Mouse (Mus musculus): Measurements from ENCODE around the gene Tas1r1. TPM values are rescaled to one million over a fixed set of nuclear protein-coding genes. Genes with fewer than 3 reads are reported as not detected.

Gene Tas1r1
- polyA plus RNA-seq, 1 experiment from 2014 or later, result 2.1 TPM

- H3K27ac ChIP-seq (ENCODE audit: low read depth, low read length), result peak within 1 kb of the TSS; percentile 63
- peak; percentile 77 for ATAC-seq (ENCODE audit: low read depth)
- peak within 1 kb of the TSS; percentile 86 for H3K9ac ChIP-seq (replicated peaks; ENCODE audit: low read depth, low read length)
- peaks cover 22% of the 10 kb centered on the region for H3K36me3 ChIP-seq (ENCODE audit: control insufficient read depth, insufficient read depth, low read length)
- no peaks in the 10 kb centered on the region for H3K27me3 ChIP-seq (ENCODE audit: control insufficient read depth, insufficient read depth, low read length)
- no peaks in the 10 kb centered on the region for H3K9me3 ChIP-seq (ENCODE audit: control insufficient read depth, low read length)
- peak within 1 kb of the TSS; percentile 71 for H3K4me3 ChIP-seq (ENCODE audit: low read depth, low read length)
- under 1% methylated on average over 54 of the region's 54 CpGs for WGBS
- peak within 1 kb of the TSS; percentile 73 for H3K4me2 ChIP-seq (ENCODE audit: low read depth, low read length)
- H3K4me1 ChIP-seq (ENCODE audit: control insufficient read depth, insufficient read depth, low read length), result peaks cover 7% of the 10 kb centered on the region; the same call in 1 of the 2 replicates
Observed at GRCm38 (mm10) chr4:151988342-151989109, 49.8 kb downstream of the Tas1r1 start, which contains the start of gene Thap3. Gene Thap3 (minus strand): TSS chr4:151988997.

- peaks cover 24% of the 10 kb centered on the region for H3K36me3 ChIP-seq (ENCODE audit: control insufficient read depth, insufficient read depth, low read length)
- no peaks in the 10 kb centered on the region for H3K9me3 ChIP-seq (ENCODE audit: control insufficient read depth, low read length)
- H3K9ac ChIP-seq (replicated peaks; ENCODE audit: low read depth, low read length), result peak overlapping the region; percentile 86
- H3K4me2 ChIP-seq (ENCODE audit: low read depth, low read length), result peak overlapping the region; percentile 73
- no peaks in the 10 kb centered on the region for H3K27me3 ChIP-seq (ENCODE audit: control insufficient read depth, insufficient read depth, low read length)
- peaks cover 7% of the 10 kb centered on the region; the same call in 1 of the 2 replicates for H3K4me1 ChIP-seq (ENCODE audit: control insufficient read depth, insufficient read depth, low read length)
- ATAC-seq (ENCODE audit: low read depth), result no peak
- H3K27ac ChIP-seq (ENCODE audit: low read depth, low read length), result peak overlapping the region; percentile 63; the same call in 1 of the 2 replicates
- WGBS, result 32% methylated on average over 10 of the region's 10 CpGs
- peak overlapping the region; percentile 71 for H3K4me3 ChIP-seq (ENCODE audit: low read depth, low read length)
Observed at GRCm38 (mm10) chr4:151988014-151988341, 50.4 kb downstream of the Tas1r1 start.

DNA sequence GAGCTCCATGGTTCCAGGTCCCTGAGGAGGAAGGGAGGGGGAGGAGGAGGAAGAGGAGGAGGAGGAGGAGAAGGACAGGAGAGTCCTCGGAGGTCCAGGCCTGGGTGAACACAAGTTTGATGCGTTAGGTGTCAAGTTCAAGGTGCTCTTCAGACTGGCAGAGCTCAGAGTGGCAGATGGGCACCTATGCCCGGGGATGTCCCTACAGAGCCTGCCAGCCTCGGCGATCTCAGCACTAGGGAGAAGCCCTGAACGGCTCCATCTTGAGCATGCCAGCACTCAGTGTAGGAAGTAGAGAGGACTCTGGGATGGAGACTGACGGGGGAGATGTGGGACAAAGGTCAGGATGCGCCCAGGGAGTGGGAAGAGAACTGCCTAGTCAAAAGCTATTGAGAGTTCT lies 51.7 kb downstream of the Tas1r1 start:
- Histone ChIP-seq H3K4me1 (ENCODE audit: control insufficient read depth, insufficient read depth, low read length) (peaks cover 7% of the 10 kb centered on the region; the same call in 1 of the 2 replicates), H3K9me3 (ENCODE audit: control insufficient read depth, low read length) (no peaks in the 10 kb centered on the region), H3K4me2 (ENCODE audit: low read depth, low read length) (no peak overlapping the region), H3K4me3 (ENCODE audit: low read depth, low read length) (no peak overlapping the region), H3K36me3 (ENCODE audit: control insufficient read depth, insufficient read depth, low read length) (peaks cover 21% of the 10 kb centered on the region), H3K27me3 (ENCODE audit: control insufficient read depth, insufficient read depth, low read length) (no peaks in the 10 kb centered on the region), H3K9ac (replicated peaks; ENCODE audit: low read depth, low read length) (no peak overlapping the region), H3K27ac (ENCODE audit: low read depth, low read length) (no peak overlapping the region)
- WGBS, result 67% methylated on average over 8 of the region's 8 CpGs
- ATAC-seq (ENCODE audit: low read depth), result no peak

GRCm38 (mm10) chr4:151985886-151986285 lies 52.5 kb downstream of the Tas1r1 start:
- H3K27me3 ChIP-seq (ENCODE audit: control insufficient read depth, insufficient read depth, low read length), result no peaks in the 10 kb centered on the region
- no peak for ATAC-seq (ENCODE audit: low read depth)
- H3K4me2 ChIP-seq (ENCODE audit: low read depth, low read length), result no peak overlapping the region
- peaks cover 15% of the 10 kb centered on the region for H3K36me3 ChIP-seq (ENCODE audit: control insufficient read depth, insufficient read depth, low read length)
- peaks cover 7% of the 10 kb centered on the region; the same call in 1 of the 2 replicates for H3K4me1 ChIP-seq (ENCODE audit: control insufficient read depth, insufficient read depth, low read length)
- 33% methylated on average over 10 of the region's 10 CpGs for WGBS
- no peak overlapping the region for H3K27ac ChIP-seq (ENCODE audit: low read depth, low read length)
- no peaks in the 10 kb centered on the region for H3K9me3 ChIP-seq (ENCODE audit: control insufficient read depth, low read length)
- no peak overlapping the region for H3K4me3 ChIP-seq (ENCODE audit: low read depth, low read length)
- no peak overlapping the region for H3K9ac ChIP-seq (replicated peaks; ENCODE audit: low read depth, low read length)

DNA sequence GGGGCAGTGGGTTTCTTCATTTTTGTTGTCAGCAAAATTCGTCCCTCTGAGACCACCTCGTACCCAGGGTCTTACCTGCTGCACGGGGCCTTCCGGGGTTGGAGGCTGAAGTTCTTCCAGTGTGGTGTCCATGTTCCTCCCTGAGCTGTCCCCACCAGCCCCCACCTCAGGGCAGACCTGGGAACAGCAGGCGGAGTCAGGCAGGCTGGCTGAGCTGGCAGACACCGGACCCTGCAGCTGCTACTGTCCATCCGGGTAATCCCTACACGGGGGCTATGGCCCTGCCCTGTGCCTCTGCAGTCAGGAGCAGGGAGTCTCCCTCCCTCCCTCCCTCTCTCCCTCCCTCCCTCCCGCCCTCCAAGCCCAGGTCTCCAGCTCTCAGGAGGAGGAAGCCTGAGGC lies 54.8 kb downstream of the Tas1r1 start:
- 42% methylated on average over 8 of the region's 9 CpGs for WGBS
- no peak overlapping the region for H3K9ac ChIP-seq (replicated peaks; ENCODE audit: low read depth, low read length)
- no peak overlapping the region for H3K27ac ChIP-seq (ENCODE audit: low read depth, low read length)
- H3K9me3 ChIP-seq (ENCODE audit: control insufficient read depth, low read length), result no peaks in the 10 kb centered on the region
- H3K4me1 ChIP-seq (ENCODE audit: control insufficient read depth, insufficient read depth, low read length), result peaks cover 7% of the 10 kb centered on the region; the same call in 1 of the 2 replicates
- ATAC-seq (ENCODE audit: low read depth), result no peak
- H3K4me2 ChIP-seq (ENCODE audit: low read depth, low read length), result no peak overlapping the region
- H3K27me3 ChIP-seq (ENCODE audit: control insufficient read depth, insufficient read depth, low read length), result no peaks in the 10 kb centered on the region
- peaks cover 22% of the 10 kb centered on the region for H3K36me3 ChIP-seq (ENCODE audit: control insufficient read depth, insufficient read depth, low read length)
- H3K4me3 ChIP-seq (ENCODE audit: low read depth, low read length), result no peak overlapping the region

DNA sequence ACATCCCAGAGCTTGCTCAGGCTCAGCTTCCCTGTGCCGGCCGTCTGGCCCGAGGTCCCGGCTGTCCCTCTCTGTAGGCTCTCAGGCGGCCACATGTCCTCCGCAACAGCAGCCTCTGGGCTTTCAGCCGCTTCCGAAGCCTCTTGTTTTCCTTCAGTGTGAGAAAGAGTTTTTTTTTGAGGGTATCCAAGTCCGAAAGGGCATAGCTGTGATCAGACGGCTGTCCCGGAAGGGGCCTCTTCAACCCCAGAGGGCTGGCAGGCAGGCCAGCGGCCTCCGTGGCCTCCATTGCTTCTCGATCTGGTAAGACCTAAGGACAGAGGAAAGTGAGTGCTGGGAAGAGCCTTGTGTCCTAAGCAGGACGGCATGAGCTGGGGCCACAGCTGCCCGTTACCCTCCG lies 55.3 kb downstream of the Tas1r1 start:
- 71% methylated on average over 17 of the region's 17 CpGs for WGBS
- Histone ChIP-seq H3K4me3 (ENCODE audit: low read depth, low read length) (no peak overlapping the region), H3K9ac (replicated peaks; ENCODE audit: low read depth, low read length) (no peak overlapping the region), H3K9me3 (ENCODE audit: control insufficient read depth, low read length) (no peaks in the 10 kb centered on the region), H3K4me1 (ENCODE audit: control insufficient read depth, insufficient read depth, low read length) (peaks cover 8% of the 10 kb centered on the region; the same call in 1 of the 2 replicates), H3K36me3 (ENCODE audit: control insufficient read depth, insufficient read depth, low read length) (peaks cover 22% of the 10 kb centered on the region), H3K27ac (ENCODE audit: low read depth, low read length) (no peak overlapping the region), H3K27me3 (ENCODE audit: control insufficient read depth, insufficient read depth, low read length) (no peaks in the 10 kb centered on the region), H3K4me2 (ENCODE audit: low read depth, low read length) (no peak overlapping the region)
- no peak for ATAC-seq (ENCODE audit: low read depth)

DNA sequence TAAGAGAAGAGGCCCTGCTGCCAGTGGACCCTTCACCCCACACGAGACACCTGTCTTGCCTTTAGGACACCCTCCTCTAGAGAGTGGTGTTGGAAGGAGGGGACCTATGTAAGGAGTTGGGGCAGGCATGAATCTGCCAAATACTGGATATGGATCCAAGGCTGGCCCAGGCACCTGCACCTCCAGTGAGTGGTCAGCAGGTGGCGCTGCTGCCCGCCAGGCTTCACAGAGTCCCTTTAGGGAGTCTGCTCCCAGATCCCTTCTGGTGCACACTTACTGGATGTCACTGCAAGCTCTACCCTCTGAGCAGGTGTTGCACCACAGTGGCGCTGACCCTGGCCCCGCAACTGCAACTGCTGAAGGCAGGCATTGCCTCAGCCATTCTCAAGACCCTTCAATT lies 57.0 kb downstream of the Tas1r1 start:
- Histone ChIP-seq H3K4me2 (ENCODE audit: low read depth, low read length) (no peak overlapping the region), H3K9ac (replicated peaks; ENCODE audit: low read depth, low read length) (no peak overlapping the region), H3K27me3 (ENCODE audit: control insufficient read depth, insufficient read depth, low read length) (no peaks in the 10 kb centered on the region), H3K4me3 (ENCODE audit: low read depth, low read length) (no peak overlapping the region), H3K4me1 (ENCODE audit: control insufficient read depth, insufficient read depth, low read length) (0 out of 2 replicates have a peak, but pooled peaks cover 5% of the 10 kb centered on the region), H3K36me3 (ENCODE audit: control insufficient read depth, insufficient read depth, low read length) (peaks cover 22% of the 10 kb centered on the region), H3K27ac (ENCODE audit: low read depth, low read length) (no peak overlapping the region), H3K9me3 (ENCODE audit: control insufficient read depth, low read length) (no peaks in the 10 kb centered on the region)
- ATAC-seq (ENCODE audit: low read depth), result peak; percentile 54; the same call in 1 of the 2 replicates
- whole genome bisulfite sequencing, result 14% methylated on average over 5 of the region's 5 CpGs

DNA sequence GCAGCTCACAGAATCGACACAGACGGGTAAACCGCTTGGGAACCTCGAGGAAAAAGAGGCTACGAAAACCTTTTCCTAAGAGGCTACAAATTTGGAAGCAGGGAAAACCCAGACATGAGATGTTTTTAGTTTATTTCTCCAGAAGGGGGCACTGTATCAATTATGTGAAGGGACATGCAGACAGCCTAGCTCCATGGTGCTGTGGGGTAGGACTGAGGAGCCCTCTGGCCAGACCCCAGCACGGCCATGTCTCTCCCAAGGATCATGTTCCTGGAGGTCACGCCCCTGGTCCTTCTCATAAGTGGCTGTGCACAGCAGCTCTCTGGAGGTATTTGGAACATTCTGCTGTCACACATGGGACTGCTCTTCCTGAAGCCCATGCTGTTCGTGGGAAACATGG lies 57.7 kb downstream of the Tas1r1 start:
- 84% methylated on average over 8 of the region's 8 CpGs for WGBS
- Histone ChIP-seq H3K36me3 (ENCODE audit: control insufficient read depth, insufficient read depth, low read length) (peaks cover 21% of the 10 kb centered on the region), H3K4me2 (ENCODE audit: low read depth, low read length) (no peak overlapping the region), H3K4me1 (ENCODE audit: control insufficient read depth, insufficient read depth, low read length) (0 out of 2 replicates have a peak, but pooled peaks cover 5% of the 10 kb centered on the region), H3K27me3 (ENCODE audit: control insufficient read depth, insufficient read depth, low read length) (no peaks in the 10 kb centered on the region), H3K4me3 (ENCODE audit: low read depth, low read length) (no peak overlapping the region), H3K27ac (ENCODE audit: low read depth, low read length) (no peak overlapping the region), H3K9ac (replicated peaks; ENCODE audit: low read depth, low read length) (no peak overlapping the region), H3K9me3 (ENCODE audit: control insufficient read depth, low read length) (no peaks in the 10 kb centered on the region)
- ATAC-seq (ENCODE audit: low read depth), result no peak

Data from neural tube, embryonic 14.5 days (tissue).